Mouse (Mus musculus): Measurements from ENCODE around the gene Surf6. TPM values are rescaled to one million over a fixed set of nuclear protein-coding genes. Genes with fewer than 3 reads are reported as not detected.
A peak's percentile ranks its signal among the peaks of the same experiment; 100 is the strongest.
"Not testable (repeated sequence)": the region's sequence is repeated elsewhere in the genome, so short reads cannot be mapped to it uniquely, and the experiment has no call there.

Gene Surf6
- polyA plus RNA-seq, 1 experiment from 2014 or later = 34.7 TPM

- H3K9me3 ChIP-seq (ENCODE audit: low read length) = no peaks in the 10 kb centered on the region
- H3K27ac ChIP-seq (ENCODE audit: low read length) = no peak overlapping the region
- H3K4me1 ChIP-seq (ENCODE audit: insufficient read depth, low read length) = peaks cover 40% of the 10 kb centered on the region
- peaks cover 29% of the 10 kb centered on the region for H3K36me3 ChIP-seq (ENCODE audit: insufficient read depth, low read length)
- no peaks in the 10 kb centered on the region for H3K27me3 ChIP-seq (ENCODE audit: insufficient read depth, low read length)
- no peak overlapping the region for H3K9ac ChIP-seq (replicated peaks; ENCODE audit: low read length)
- no peak overlapping the region for H3K4me3 ChIP-seq (ENCODE audit: low read length)
- 92% methylated on average over 3 of the region's 3 CpGs for WGBS
- H3K4me2 ChIP-seq (replicated peaks; ENCODE audit: low read depth, low read length) = no peak overlapping the region
- ATAC-seq (ENCODE audit: low FRiP score, low TSS enrichment) = no peak
These were observed 3.8 kb upstream of the Surf6 start for GRCm38 (mm10) chr2:26906431-26906830.

GRCm38 (mm10) chr2:26905936-26906335 lies 3.3 kb upstream of the Surf6 start:
- Histone ChIP-seq H3K4me3 (ENCODE audit: low read length) (no peak overlapping the region), H3K36me3 (ENCODE audit: insufficient read depth, low read length) (peaks cover 28% of the 10 kb centered on the region), H3K27ac (ENCODE audit: low read length) (no peak overlapping the region), H3K4me1 (ENCODE audit: insufficient read depth, low read length) (peaks cover 44% of the 10 kb centered on the region), H3K9me3 (ENCODE audit: low read length) (no peaks in the 10 kb centered on the region), H3K9ac (replicated peaks; ENCODE audit: low read length) (no peak overlapping the region), H3K27me3 (ENCODE audit: insufficient read depth, low read length) (no peaks in the 10 kb centered on the region), H3K4me2 (replicated peaks; ENCODE audit: low read depth, low read length) (no peak overlapping the region)
- 71% methylated on average over 2 of the region's 2 CpGs for WGBS
- ATAC-seq (ENCODE audit: low FRiP score, low TSS enrichment) = no peak

DNA sequence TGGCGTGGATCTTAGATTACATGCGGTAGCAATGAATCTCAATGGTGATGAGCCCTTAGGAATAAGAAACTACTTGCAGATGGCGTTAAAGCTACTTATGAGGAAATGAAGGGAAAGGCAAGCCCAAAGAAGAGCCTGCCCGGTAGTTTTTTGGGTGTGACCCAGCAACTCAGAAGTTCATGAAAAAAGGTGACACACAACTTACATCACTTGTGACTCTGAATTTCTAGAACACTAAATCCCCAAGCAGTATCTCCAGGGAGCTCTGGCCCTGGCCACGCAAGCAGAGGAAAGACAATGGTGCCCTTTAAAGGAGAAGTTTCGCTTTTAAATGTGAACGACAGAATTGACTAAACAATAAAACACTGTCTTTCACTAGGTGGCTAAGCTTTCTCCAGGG lies 632 bp upstream of the Surf6 start:
- 12% methylated on average over 7 of the region's 7 CpGs for WGBS

GRCm38 (mm10) chr2:26901834-26902400 lies 762 bp downstream of the Surf6 start:
- H3K4me3 ChIP-seq (ENCODE audit: low read length) = peak overlapping the region; percentile 64

More for the DNA sequence above, 632 bp upstream of the Surf6 start:
- no peaks in the 10 kb centered on the region for H3K9me3 ChIP-seq (ENCODE audit: low read length)
- H3K27ac ChIP-seq (ENCODE audit: low read length) = peak overlapping the region; percentile 94
- H3K36me3 ChIP-seq (ENCODE audit: insufficient read depth, low read length) = peaks cover 44% of the 10 kb centered on the region
- peak overlapping the region; percentile 71 for H3K4me2 ChIP-seq (replicated peaks; ENCODE audit: low read depth, low read length)
- no peak for ATAC-seq (ENCODE audit: low FRiP score, low TSS enrichment)
- H3K4me1 ChIP-seq (ENCODE audit: insufficient read depth, low read length) = peaks cover 31% of the 10 kb centered on the region
- H3K9ac ChIP-seq (replicated peaks; ENCODE audit: low read length) = peak overlapping the region; percentile 75
- no peaks in the 10 kb centered on the region for H3K27me3 ChIP-seq (ENCODE audit: insufficient read depth, low read length)
- peak overlapping the region; percentile 64 for H3K4me3 ChIP-seq (ENCODE audit: low read length)

DNA sequence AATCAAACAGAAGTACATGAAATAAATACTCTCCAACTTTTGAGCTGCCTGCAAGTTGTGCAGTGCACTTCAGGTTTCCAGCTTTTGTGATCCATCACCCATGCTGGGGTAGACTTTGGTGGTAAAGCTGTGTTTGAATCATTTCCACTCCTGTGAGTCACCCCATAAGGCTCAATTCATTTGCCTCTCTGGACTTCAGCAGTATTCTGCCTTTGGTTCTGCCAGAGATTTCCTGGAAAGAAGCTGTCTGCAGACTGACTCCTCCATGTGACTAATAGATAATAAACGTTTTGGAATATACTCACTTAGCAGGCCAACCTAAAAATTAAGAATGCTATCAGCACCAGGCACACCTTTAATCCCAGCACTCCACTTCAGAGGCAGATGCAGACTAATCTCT lies 1.9 kb downstream of the Surf6 start:
- 72% methylated on average over 1 of the region's 1 CpGs for WGBS
- no peak for ATAC-seq (ENCODE audit: low FRiP score, low TSS enrichment)
- Histone ChIP-seq H3K4me1 (ENCODE audit: insufficient read depth, low read length) (peaks cover 25% of the 10 kb centered on the region), H3K9me3 (ENCODE audit: low read length) (no peaks in the 10 kb centered on the region), H3K27ac (ENCODE audit: low read length) (no peak overlapping the region), H3K27me3 (ENCODE audit: insufficient read depth, low read length) (no peaks in the 10 kb centered on the region), H3K36me3 (ENCODE audit: insufficient read depth, low read length) (peaks cover 43% of the 10 kb centered on the region), H3K4me2 (replicated peaks; ENCODE audit: low read depth, low read length) (no peak overlapping the region), H3K9ac (replicated peaks; ENCODE audit: low read length) (no peak overlapping the region; the same call in 1 of the 2 replicates), H3K4me3 (ENCODE audit: low read length) (no peak overlapping the region)

More at GRCm38 (mm10) chr2:26901834-26902400, 762 bp downstream of the Surf6 start:
- WGBS = 4% methylated on average over 7 of the region's 7 CpGs
- Histone ChIP-seq H3K27me3 (ENCODE audit: insufficient read depth, low read length) (no peaks in the 10 kb centered on the region), H3K36me3 (ENCODE audit: insufficient read depth, low read length) (peaks cover 42% of the 10 kb centered on the region), H3K4me1 (ENCODE audit: insufficient read depth, low read length) (peaks cover 25% of the 10 kb centered on the region), H3K4me2 (replicated peaks; ENCODE audit: low read depth, low read length) (peak overlapping the region; percentile 71), H3K27ac (ENCODE audit: low read length) (peak overlapping the region; percentile 94), H3K9ac (replicated peaks; ENCODE audit: low read length) (peak overlapping the region; percentile 77), H3K9me3 (ENCODE audit: low read length) (no peaks in the 10 kb centered on the region)
- ATAC-seq (ENCODE audit: low FRiP score, low TSS enrichment) = no peak

- Histone ChIP-seq H3K27ac (ENCODE audit: low read length) (no peak overlapping the region), H3K4me2 (replicated peaks; ENCODE audit: low read depth, low read length) (no peak overlapping the region), H3K36me3 (ENCODE audit: insufficient read depth, low read length) (peaks cover 76% of the 10 kb centered on the region), H3K9me3 (ENCODE audit: low read length) (no peaks in the 10 kb centered on the region), H3K4me3 (ENCODE audit: low read length) (no peak overlapping the region), H3K27me3 (ENCODE audit: insufficient read depth, low read length) (no peaks in the 10 kb centered on the region), H3K9ac (replicated peaks; ENCODE audit: low read length) (no peak overlapping the region), H3K4me1 (ENCODE audit: insufficient read depth, low read length) (peaks cover 1% of the 10 kb centered on the region; the same call in 1 of the 2 replicates)
- ATAC-seq (ENCODE audit: low FRiP score, low TSS enrichment) = no peak
- WGBS = 91% methylated on average over 4 of the region's 4 CpGs
These were observed 6.8 kb downstream of the Surf6 start for GRCm38 (mm10) chr2:26895898-26896297.

GRCm38 (mm10) chr2:26886170-26886569 lies 16.5 kb downstream of the Surf6 start:
- H3K4me2 ChIP-seq (replicated peaks; ENCODE audit: low read depth, low read length); H3K27ac ChIP-seq (ENCODE audit: low read length); ATAC-seq (ENCODE audit: low FRiP score, low TSS enrichment): not testable (repeated sequence)

GRCm38 (mm10) chr2:26885541-26885940 lies 17.1 kb downstream of the Surf6 start:
- H3K36me3 ChIP-seq (ENCODE audit: insufficient read depth, low read length) = peaks cover 20% of the 10 kb centered on the region
- not testable (repeated sequence) for H3K27me3 ChIP-seq (ENCODE audit: insufficient read depth, low read length); H3K9me3 ChIP-seq (ENCODE audit: low read length); H3K4me2 ChIP-seq (replicated peaks; ENCODE audit: low read depth, low read length); H3K4me1 ChIP-seq (ENCODE audit: insufficient read depth, low read length); ATAC-seq (ENCODE audit: low FRiP score, low TSS enrichment); H3K27ac ChIP-seq (ENCODE audit: low read length); H3K9ac ChIP-seq (replicated peaks; ENCODE audit: low read length); H3K4me3 ChIP-seq (ENCODE audit: low read length)
- 88% methylated on average over 2 of the region's 2 CpGs for WGBS

More at GRCm38 (mm10) chr2:26886170-26886569, 16.5 kb downstream of the Surf6 start:
- not testable (repeated sequence) for H3K27me3 ChIP-seq (ENCODE audit: insufficient read depth, low read length); H3K4me1 ChIP-seq (ENCODE audit: insufficient read depth, low read length); H3K9me3 ChIP-seq (ENCODE audit: low read length); H3K4me3 ChIP-seq (ENCODE audit: low read length); H3K9ac ChIP-seq (replicated peaks; ENCODE audit: low read length)
- peaks cover 26% of the 10 kb centered on the region for H3K36me3 ChIP-seq (ENCODE audit: insufficient read depth, low read length)
- 65% methylated on average over 4 of the region's 4 CpGs for WGBS

DNA sequence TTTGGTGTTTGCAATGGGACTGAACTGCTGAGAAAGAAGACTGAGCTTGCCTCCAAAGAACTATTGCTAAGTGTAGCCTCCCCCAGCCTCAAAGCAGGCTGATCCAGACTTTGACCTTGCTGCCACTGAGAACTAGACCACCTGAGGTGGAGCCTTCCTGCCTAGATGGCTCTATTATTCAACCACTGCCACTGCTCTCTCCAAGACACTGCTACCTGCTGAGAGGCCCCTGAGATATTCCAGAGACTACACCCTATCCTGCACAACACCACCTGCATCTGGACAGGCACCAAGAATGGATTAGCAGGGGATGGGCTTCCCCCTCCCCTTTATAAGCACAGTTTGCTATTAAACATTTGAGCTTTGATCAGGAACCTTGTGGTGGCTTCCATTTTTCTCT lies 24.1 kb downstream of the Surf6 start:
- Histone ChIP-seq H3K4me2 (replicated peaks; ENCODE audit: low read depth, low read length) (no peak overlapping the region), H3K4me3 (ENCODE audit: low read length) (no peak overlapping the region), H3K36me3 (ENCODE audit: insufficient read depth, low read length) (no peaks in the 10 kb centered on the region), H3K27ac (ENCODE audit: low read length) (no peak overlapping the region), H3K9ac (replicated peaks; ENCODE audit: low read length) (no peak overlapping the region), H3K27me3 (ENCODE audit: insufficient read depth, low read length) (no peaks in the 10 kb centered on the region), H3K4me1 (ENCODE audit: insufficient read depth, low read length) (no peaks in the 10 kb centered on the region), H3K9me3 (ENCODE audit: low read length) (0 out of 2 replicates have a peak, but pooled peaks cover 8% of the 10 kb centered on the region)
- no peak for ATAC-seq (ENCODE audit: low FRiP score, low TSS enrichment)

GRCm38 (mm10) chr2:26870666-26871065 lies 32.0 kb downstream of the Surf6 start:
- no peak overlapping the region for H3K9ac ChIP-seq (replicated peaks; ENCODE audit: low read length)
- no peak overlapping the region for H3K4me3 ChIP-seq (ENCODE audit: low read length)
- ATAC-seq (ENCODE audit: low FRiP score, low TSS enrichment) = no peak
- H3K4me2 ChIP-seq (replicated peaks; ENCODE audit: low read depth, low read length) = no peak overlapping the region
- H3K27ac ChIP-seq (ENCODE audit: low read length) = no peak overlapping the region
- no peaks in the 10 kb centered on the region for H3K36me3 ChIP-seq (ENCODE audit: insufficient read depth, low read length)
- no peaks in the 10 kb centered on the region for H3K27me3 ChIP-seq (ENCODE audit: insufficient read depth, low read length)
- H3K9me3 ChIP-seq (ENCODE audit: low read length) = no peaks in the 10 kb centered on the region
- H3K4me1 ChIP-seq (ENCODE audit: insufficient read depth, low read length) = no peaks in the 10 kb centered on the region
- WGBS = 57% methylated on average over 6 of the region's 6 CpGs
